Mouse (Mus musculus) kidney, adult 10 weeks (tissue): ENCODE results near the gene Cyp2u1. TPM values are rescaled to one million over a fixed set of nuclear protein-coding genes. Genes with fewer than 3 reads are reported as not detected.

ENCODE experiments used
- polyA plus RNA-seq: library from polyadenylated mRNA; stranded (reverse); fragments of 350-450 nt; fragmentation: Illumina TruSeq; extraction: RNeasy Lipid Tissue Mini Kit (QIAGEN cat#74804); gene quantifications from one replicate; pipeline ENCODE4 v1.2.3, GENCODE M21; 2014; ENCODE audit warnings: low read depth, low replicate concordance

Gene Cyp2u1
- 1.7 TPM for polyA plus RNA-seq

GRCm38 (mm10) chr3:131302452-131303319 is at the start of gene Cyp2u1:
Gene Cyp2u1, minus strand, starts transcription at chr3:131303227.

GRCm38 (mm10) chr3:131271559-131272373 is 31.3 kb downstream of the Cyp2u1 start, which contains the start of gene Hadh:
Gene Hadh, minus strand, starts transcription at chr3:131272101.

Other genes with a start within 250 kb of the Cyp2u1 start
- gene Lef1, start 192.8 kb downstream of the Cyp2u1 start, polyA plus RNA-seq, result 0.57 TPM
- gene Hadh, start 31.1 kb downstream of the Cyp2u1 start, polyA plus RNA-seq, result 250 TPM
- gene Sgms2, start 188.2 kb upstream of the Cyp2u1 start, polyA plus RNA-seq, result 128 TPM